Mouse (Mus musculus) adrenal gland, adult 2 months (tissue): ENCODE data around the gene Krtap5-4. TPM values are rescaled to one million over a fixed set of nuclear protein-coding genes. Genes with fewer than 3 reads are reported as not detected.
"Not testable (repeated sequence)": the region's sequence is repeated elsewhere in the genome, so short reads cannot be mapped to it uniquely, and the experiment has no call there.

Source experiments
- DNase-seq: peaks from one replicate; pipeline ENCODE4 v3.0.0; 2021
- polyA plus RNA-seq: library from polyadenylated mRNA; depleted of rRNA; stranded (reverse); fragments of >200 nt; gene quantifications from 2 replicates; pipeline ENCODE4 v1.2.3, GENCODE M21; 2012; rRNA removed
- total RNA-seq, 2 experiments: library from RNA; stranded (reverse); gene quantifications; 2 replicates each; pipeline ENCODE4 v1.2.3; 2021

Gene Krtap5-4
- total and polyA plus RNA-seq, 3 experiments, result not detected

GRCm38 (mm10) chr7:142322641-142323040 is 19.3 kb downstream of the Krtap5-4 start:
- no peak for DNase-seq

- DNase-seq, result no peak
Measured at GRCm38 (mm10) chr7:142323396-142324117, 20.2 kb downstream of the Krtap5-4 start.

GRCm38 (mm10) chr7:142326714-142327445 is 23.5 kb downstream of the Krtap5-4 start:
- peak; percentile 55 for DNase-seq

GRCm38 (mm10) chr7:142328507-142328906 is 25.2 kb downstream of the Krtap5-4 start:
- DNase-seq, result no peak

- peak; percentile 71 for DNase-seq
Measured at GRCm38 (mm10) chr7:142330271-142330724, 26.9 kb downstream of the Krtap5-4 start.

- DNase-seq, result no peak
Measured at GRCm38 (mm10) chr7:142331281-142331680, 27.9 kb downstream of the Krtap5-4 start.

GRCm38 (mm10) chr7:142332741-142333140 is 29.4 kb downstream of the Krtap5-4 start:
- DNase-seq, result not testable (repeated sequence)

- DNase-seq, result peak; percentile 79
Measured at GRCm38 (mm10) chr7:142334246-142334645, 30.9 kb downstream of the Krtap5-4 start.

- DNase-seq, result no peak
Measured at GRCm38 (mm10) chr7:142335151-142335550, 31.8 kb downstream of the Krtap5-4 start.

- no peak for DNase-seq
Measured at GRCm38 (mm10) chr7:142340269-142340970, 37.1 kb downstream of the Krtap5-4 start.

- DNase-seq, result no peak
Measured at GRCm38 (mm10) chr7:142341564-142342246, 38.4 kb downstream of the Krtap5-4 start.

- DNase-seq, result no peak
Measured at GRCm38 (mm10) chr7:142342247-142342640, 38.9 kb downstream of the Krtap5-4 start.

- no peak for DNase-seq
Measured at GRCm38 (mm10) chr7:142347542-142347941, 44.2 kb downstream of the Krtap5-4 start.

GRCm38 (mm10) chr7:142349308-142349961 is 46.1 kb downstream of the Krtap5-4 start:
- DNase-seq, result no peak

GRCm38 (mm10) chr7:142351569-142351968 is 48.2 kb downstream of the Krtap5-4 start:
- no peak for DNase-seq

- no peak for DNase-seq
Measured at GRCm38 (mm10) chr7:142353854-142354253, 50.5 kb downstream of the Krtap5-4 start.

Other genes with a start within 250 kb of the Krtap5-4 start
- gene Mob2, start 242.5 kb upstream of the Krtap5-4 start, total RNA-seq, result 10 to 100 TPM; 52.3 to 59.3 TPM
- 33.1 and 38.2 TPM in 2 replicates for gene Mob2, start 242.5 kb upstream of the Krtap5-4 start, polyA plus RNA-seq
- gene Dusp8, start 207.7 kb upstream of the Krtap5-4 start, total RNA-seq, result 10 to 100 TPM; 11.1 to 15.9 TPM
- 10.7 and 13.2 TPM in 2 replicates for gene Dusp8, start 207.7 kb upstream of the Krtap5-4 start, polyA plus RNA-seq
- not detected for gene Gm45618, start 182.8 kb upstream of the Krtap5-4 start, total RNA-seq
- gene Gm45618, start 182.8 kb upstream of the Krtap5-4 start, polyA plus RNA-seq, result not detected in 2 replicates
- not detected for gene Gm39115, start 167.5 kb upstream of the Krtap5-4 start, total RNA-seq
- not detected in 2 replicates for gene Gm39115, start 167.5 kb upstream of the Krtap5-4 start, polyA plus RNA-seq
- gene Gm45337, start 158.9 kb upstream of the Krtap5-4 start, total RNA-seq, result not detected
- not detected in 2 replicates for gene Gm45337, start 158.9 kb upstream of the Krtap5-4 start, polyA plus RNA-seq
- gene Gm29735, start 146.4 kb upstream of the Krtap5-4 start, total RNA-seq, result not detected
- gene Gm29735, start 146.4 kb upstream of the Krtap5-4 start, polyA plus RNA-seq, result not detected in 2 replicates
- not detected for gene Gm4553, start 137.8 kb upstream of the Krtap5-4 start, total RNA-seq
- gene Gm4553, start 137.8 kb upstream of the Krtap5-4 start, polyA plus RNA-seq, result not detected in 2 replicates
- gene Krtap5-2, start 127.5 kb upstream of the Krtap5-4 start, total RNA-seq, result not detected
- not detected in 2 replicates for gene Krtap5-2, start 127.5 kb upstream of the Krtap5-4 start, polyA plus RNA-seq
- gene Gm10153, start 113.2 kb upstream of the Krtap5-4 start, total RNA-seq, result not detected
- gene Gm10153, start 113.2 kb upstream of the Krtap5-4 start, polyA plus RNA-seq, result not detected in 2 replicates
- gene Krtap5-3, start 102.2 kb upstream of the Krtap5-4 start, total RNA-seq, result not detected
- not detected in 2 replicates for gene Krtap5-3, start 102.2 kb upstream of the Krtap5-4 start, polyA plus RNA-seq
- not detected for gene Gm7579, start 91.7 kb upstream of the Krtap5-4 start, total RNA-seq
- gene Gm7579, start 91.7 kb upstream of the Krtap5-4 start, polyA plus RNA-seq, result not detected in 2 replicates
- gene Krtap5-5, start 73.6 kb upstream of the Krtap5-4 start, total RNA-seq, result not detected
- 0.11 TPM in 1 of 2 replicates, not detected in the other for gene Krtap5-5, start 73.6 kb upstream of the Krtap5-4 start, polyA plus RNA-seq
- not detected for gene Gm40460, start 62.5 kb upstream of the Krtap5-4 start, total RNA-seq
- not detected in 2 replicates for gene Gm40460, start 62.5 kb upstream of the Krtap5-4 start, polyA plus RNA-seq
- not detected for gene Gm2431, start 45.2 kb upstream of the Krtap5-4 start, total RNA-seq
- not detected in 2 replicates for gene Gm2431, start 45.2 kb upstream of the Krtap5-4 start, polyA plus RNA-seq
- not detected for gene Gm4559, start 29.2 kb upstream of the Krtap5-4 start, total RNA-seq
- not detected in 2 replicates for gene Gm4559, start 29.2 kb upstream of the Krtap5-4 start, polyA plus RNA-seq
- gene Krtap5-1, start 6.4 kb upstream of the Krtap5-4 start, total RNA-seq, result not detected
- not detected in 2 replicates for gene Krtap5-1, start 6.4 kb upstream of the Krtap5-4 start, polyA plus RNA-seq
- gene Ifitm10, start 70.2 kb downstream of the Krtap5-4 start, total RNA-seq, result 1 to 10 TPM; 3.0 to 5.8 TPM
- gene Ifitm10, start 70.2 kb downstream of the Krtap5-4 start, polyA plus RNA-seq, result 12.0 and 15.2 TPM in 2 replicates
- gene Gm49369, start 79.1 kb downstream of the Krtap5-4 start, total RNA-seq, result 1 to 10 TPM; 2.9 to 6.9 TPM
- not detected in 2 replicates for gene Gm49369, start 79.1 kb downstream of the Krtap5-4 start, polyA plus RNA-seq
- gene Ctsd, start 84.5 kb downstream of the Krtap5-4 start, total RNA-seq, result 1,000 to 10,000 TPM in 1 of 2 experiments, 100 to 1,000 TPM in 1; 904 to 1,338 TPM
- 889 and 996 TPM in 2 replicates for gene Ctsd, start 84.5 kb downstream of the Krtap5-4 start, polyA plus RNA-seq
- not detected for gene Syt8, start 131.3 kb downstream of the Krtap5-4 start, total RNA-seq
- 0.16 and 0.20 TPM in 2 replicates for gene Syt8, start 131.3 kb downstream of the Krtap5-4 start, polyA plus RNA-seq
- under 1 TPM; 0.62 to 0.63 TPM for gene Tnni2, start 138.3 kb downstream of the Krtap5-4 start, total RNA-seq
- gene Tnni2, start 138.3 kb downstream of the Krtap5-4 start, polyA plus RNA-seq, result 0.15 TPM in 1 of 2 replicates, not detected in the other
- 10 to 100 TPM; 20.9 to 28.7 TPM for gene Lsp1, start 157.3 kb downstream of the Krtap5-4 start, total RNA-seq
- 22.2 and 25.1 TPM in 2 replicates for gene Lsp1, start 157.3 kb downstream of the Krtap5-4 start, polyA plus RNA-seq
- gene Tnnt3, start 195.3 kb downstream of the Krtap5-4 start, total RNA-seq, result not detected
- 0.52 TPM in 1 of 2 replicates, not detected in the other for gene Tnnt3, start 195.3 kb downstream of the Krtap5-4 start, polyA plus RNA-seq
- gene Mrpl23, start 229.1 kb downstream of the Krtap5-4 start, total RNA-seq, result 1 to 10 TPM; 2.2 to 8.0 TPM
- 6.9 and 7.6 TPM in 2 replicates for gene Mrpl23, start 229.1 kb downstream of the Krtap5-4 start, polyA plus RNA-seq